Mouse (Mus musculus) T-cell, adult 2 months (primary cell): Measurements from ENCODE around the gene Mpped2.

ENCODE experiments used
- DNase-seq: peaks from one replicate; pipeline ENCODE4 v3.0.0; 2022; ENCODE audit warnings: low spot score

Gene Mpped2

DNA sequence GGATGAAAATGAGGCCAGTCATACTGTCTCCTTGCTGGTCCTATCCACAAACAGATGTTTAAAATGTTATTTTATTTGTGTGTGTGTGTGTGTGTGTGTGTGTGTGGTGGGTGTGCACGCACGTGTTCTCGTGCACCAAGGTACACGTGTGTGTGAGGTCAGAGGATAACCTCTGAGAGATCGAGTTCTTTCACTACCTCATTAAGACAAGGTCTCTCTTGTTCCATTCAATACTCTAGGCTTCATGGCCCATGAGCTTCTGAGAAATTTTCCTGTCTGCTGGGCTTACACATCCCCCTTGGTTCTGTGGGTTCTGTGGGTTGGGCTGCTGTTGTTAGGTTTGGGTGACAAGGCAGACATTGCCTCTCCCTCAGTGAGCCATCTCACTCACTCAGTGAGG is 12.6 kb downstream of the Mpped2 start:
- DNase-seq = no peak

DNA sequence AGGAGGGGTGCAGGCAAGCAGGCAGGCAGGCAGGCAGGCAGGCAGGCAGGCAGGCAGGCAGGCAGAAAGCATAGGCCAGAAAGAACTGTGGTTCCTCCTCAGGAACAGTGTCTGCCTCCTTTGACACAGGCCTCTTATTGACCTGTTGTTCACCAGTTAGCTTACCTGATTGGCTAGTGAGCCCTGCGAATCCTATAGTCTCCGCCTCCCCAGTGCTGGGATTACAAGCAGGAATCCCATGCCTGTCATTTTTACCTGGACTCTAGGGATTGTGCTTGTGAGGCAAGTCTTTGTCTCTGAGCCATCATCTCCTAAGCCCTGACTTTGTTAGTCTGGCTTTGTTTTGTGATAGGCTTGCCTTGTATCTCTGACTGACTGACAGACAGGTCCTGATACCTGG is 14.1 kb downstream of the Mpped2 start:
- DNase-seq = no peak

DNA sequence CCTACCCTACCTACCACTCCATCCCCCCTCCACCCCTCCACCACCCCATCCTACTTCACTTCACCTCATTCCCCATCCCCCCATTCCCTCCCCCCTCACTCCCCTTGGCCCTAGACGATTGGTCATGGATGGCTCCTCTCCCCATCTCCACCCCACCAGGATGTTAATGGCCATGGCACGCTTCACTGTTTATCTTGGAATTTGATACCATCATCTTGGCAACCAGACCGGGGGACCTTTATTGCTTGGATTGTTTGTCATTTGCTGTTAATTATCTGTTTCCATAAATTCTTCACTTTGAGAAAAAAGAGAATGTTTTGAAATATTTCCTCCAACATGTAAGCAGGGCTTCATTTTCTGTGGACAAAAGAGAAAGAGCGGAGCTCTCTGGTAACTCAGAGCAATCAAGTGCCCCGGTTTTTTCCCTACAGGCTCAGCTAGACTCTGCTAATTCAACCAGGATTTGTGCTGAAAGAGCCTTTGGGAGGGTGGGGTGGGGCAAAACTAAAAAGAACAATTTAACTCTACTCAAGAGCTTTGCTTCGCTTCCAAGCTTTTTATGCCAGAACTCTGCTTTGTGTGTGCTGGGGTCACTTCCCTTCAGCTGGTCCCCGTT is 17.9 kb downstream of the Mpped2 start:
- DNase-seq = no peak

GRCm38 (mm10) chr2:106711506-106711905 is 18.4 kb downstream of the Mpped2 start:
- DNase-seq = no peak

- no peak for DNase-seq
Measured at GRCm38 (mm10) chr2:106713151-106713550, 20.1 kb downstream of the Mpped2 start.

- DNase-seq = no peak
Measured at GRCm38 (mm10) chr2:106715674-106716364, 22.8 kb downstream of the Mpped2 start.

DNA sequence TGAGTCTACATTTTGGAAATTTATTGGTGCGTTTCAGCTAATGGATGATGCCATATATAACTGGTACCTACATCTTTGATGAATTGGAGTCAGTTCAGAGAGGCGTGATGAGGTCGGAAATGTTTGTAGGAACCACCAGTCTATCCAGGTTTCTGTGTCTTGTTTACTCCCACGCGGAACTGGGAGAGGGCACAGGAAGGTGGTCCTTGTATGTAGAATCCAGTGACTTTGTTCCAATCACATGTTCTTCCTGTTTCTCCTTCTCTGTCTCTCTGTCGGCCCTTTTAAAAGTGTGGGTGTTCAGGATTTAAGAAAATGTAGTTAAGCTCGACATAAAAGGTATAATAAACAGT is 23.3 kb downstream of the Mpped2 start:
- no peak for DNase-seq

- no peak for DNase-seq
Measured at GRCm38 (mm10) chr2:106718888-106719287, 25.8 kb downstream of the Mpped2 start.

GRCm38 (mm10) chr2:106719434-106719833 is 26.4 kb downstream of the Mpped2 start:
- DNase-seq = no peak

DNA sequence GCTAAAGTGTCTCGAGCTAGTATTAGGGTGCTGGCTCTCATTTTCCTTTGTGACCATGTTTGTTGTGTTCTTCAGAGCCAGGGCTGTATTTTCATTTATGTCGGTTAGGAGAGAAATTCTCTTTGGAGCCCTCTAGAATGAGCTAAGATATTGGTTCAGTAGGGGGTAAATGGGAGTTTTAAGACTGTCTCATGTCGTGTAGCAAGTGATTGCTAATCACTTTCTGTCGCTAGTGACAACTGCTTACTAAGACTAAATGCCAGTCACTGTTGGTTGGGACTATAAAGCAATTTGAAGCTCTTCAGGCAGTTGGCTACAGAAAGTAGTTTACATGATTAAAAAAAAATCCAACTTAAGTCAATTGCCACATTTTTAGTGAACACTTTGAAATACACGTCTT is 27.6 kb downstream of the Mpped2 start:
- no peak for DNase-seq

GRCm38 (mm10) chr2:106722020-106722419 is 29.0 kb downstream of the Mpped2 start:
- no peak for DNase-seq

DNA sequence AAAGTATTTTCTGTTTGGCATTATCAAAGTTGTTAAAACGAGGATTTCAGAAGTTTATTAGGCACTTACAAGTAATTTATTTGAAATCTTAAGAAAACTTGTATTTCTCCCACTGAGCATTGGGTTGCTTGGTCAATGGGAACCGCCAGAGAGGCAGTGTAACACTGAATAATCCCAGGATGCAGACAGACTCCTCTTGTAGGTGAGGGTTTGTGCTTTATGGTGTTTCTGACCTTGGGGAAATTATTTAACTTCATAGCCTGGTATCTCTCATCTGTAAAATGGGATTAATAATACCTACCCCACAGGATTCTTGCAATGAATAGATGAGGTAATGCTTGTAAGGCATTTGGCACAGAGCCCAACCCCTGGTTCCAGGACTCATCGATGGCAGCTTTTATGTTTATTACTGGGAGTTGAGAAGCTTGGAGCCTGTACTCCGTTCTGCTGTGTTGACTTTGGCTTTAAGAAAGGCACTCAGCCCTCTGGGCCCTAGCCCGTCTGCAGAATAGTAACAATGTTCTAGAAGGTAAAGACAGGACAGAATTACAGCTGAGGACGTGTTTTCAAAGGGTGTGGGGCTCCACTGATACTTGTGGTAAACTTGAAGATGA is 37.0 kb downstream of the Mpped2 start:
- DNase-seq = no peak

- no peak for DNase-seq
Measured at GRCm38 (mm10) chr2:106730608-106731007, 37.5 kb downstream of the Mpped2 start.

DNA sequence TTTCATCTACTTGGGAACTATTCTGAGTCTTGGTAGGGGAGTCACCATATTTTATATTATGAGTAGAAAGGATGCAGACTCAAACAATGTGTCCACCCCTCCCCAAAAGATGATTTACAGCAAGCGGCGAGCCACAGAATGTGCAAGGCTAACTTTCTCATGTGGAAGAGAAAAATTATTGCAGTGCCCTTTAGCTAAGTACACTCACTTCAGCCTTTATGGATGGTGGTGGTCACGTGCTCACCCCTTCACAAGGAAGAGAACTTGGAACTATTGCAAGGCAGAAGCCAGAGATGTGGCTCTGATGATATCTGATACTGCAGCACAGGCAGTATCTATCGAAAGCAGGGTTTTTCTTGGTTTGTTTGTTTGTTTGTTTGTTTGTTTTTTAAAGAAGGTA is 38.4 kb downstream of the Mpped2 start:
- DNase-seq = no peak

- no peak for DNase-seq
Measured at GRCm38 (mm10) chr2:106732171-106732570, 39.1 kb downstream of the Mpped2 start.

- DNase-seq = no peak
Measured at GRCm38 (mm10) chr2:106733396-106733795, 40.3 kb downstream of the Mpped2 start.

DNA sequence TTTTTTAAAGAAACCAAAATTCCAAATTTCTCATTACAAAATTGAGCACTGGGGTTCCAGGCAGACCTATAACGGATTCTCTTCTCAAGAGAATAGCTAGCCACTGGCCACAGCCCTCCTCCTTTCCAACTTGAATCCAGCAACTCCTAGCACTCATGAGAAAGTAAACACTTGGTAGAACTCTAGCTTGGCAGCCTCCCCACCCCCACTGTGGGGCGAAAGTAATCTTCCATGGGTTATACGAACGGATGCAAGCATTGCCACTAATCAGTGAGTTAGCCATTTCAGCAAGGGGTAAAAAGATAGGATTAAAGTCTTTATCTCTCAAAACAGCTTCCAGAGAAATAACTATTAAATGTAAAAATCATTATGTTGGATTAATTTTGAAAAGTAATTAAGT is 40.9 kb downstream of the Mpped2 start:
- DNase-seq = no peak

DNA sequence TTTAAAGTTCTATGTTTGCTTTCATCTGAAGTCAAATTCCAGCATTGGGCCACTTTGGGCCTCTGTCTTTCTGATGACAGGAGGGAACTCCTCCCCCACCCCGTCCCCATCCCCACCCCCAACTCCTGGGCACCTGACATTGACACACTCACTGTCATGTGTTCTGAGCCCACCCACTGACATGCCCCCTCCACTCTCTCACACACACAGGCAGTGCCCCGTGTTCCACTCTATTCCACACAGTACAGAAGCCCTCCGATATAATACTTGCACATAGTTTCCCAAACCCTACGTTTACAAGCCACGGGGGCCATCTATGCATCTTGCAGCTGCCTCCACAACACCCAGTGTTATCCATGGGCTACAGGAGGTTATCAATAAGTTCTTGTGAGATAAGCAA is 42.1 kb downstream of the Mpped2 start:
- DNase-seq = no peak

DNA sequence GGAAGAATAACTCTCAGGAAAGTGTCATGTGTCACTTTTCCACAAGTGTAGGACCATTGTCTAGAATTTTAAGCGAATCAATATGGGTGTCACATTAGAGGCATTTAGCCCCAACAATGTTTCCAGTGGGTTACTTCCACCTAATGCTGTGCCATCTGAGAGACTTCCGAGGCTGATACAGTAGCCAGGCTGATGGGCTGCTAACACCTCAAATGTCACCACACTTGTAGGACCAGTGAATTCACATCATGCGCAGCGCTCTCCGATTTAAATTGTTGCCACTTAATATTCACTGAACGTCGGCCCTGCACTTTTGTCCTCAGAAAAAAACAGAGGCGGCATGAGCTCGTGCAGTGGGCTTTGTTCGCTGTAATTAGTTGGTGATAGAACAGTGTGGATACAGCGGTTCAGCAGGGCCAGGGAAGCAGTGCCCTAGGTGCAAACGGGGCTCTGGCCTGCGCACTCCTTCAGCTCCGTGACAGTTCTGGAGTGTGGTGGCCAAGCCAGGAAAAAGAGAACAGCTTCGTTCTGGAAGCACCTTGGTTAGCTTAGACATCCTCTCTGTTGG is 42.8 kb downstream of the Mpped2 start:
- DNase-seq = no peak

- no peak for DNase-seq
Measured at GRCm38 (mm10) chr2:106738951-106739350, 45.9 kb downstream of the Mpped2 start.

DNA sequence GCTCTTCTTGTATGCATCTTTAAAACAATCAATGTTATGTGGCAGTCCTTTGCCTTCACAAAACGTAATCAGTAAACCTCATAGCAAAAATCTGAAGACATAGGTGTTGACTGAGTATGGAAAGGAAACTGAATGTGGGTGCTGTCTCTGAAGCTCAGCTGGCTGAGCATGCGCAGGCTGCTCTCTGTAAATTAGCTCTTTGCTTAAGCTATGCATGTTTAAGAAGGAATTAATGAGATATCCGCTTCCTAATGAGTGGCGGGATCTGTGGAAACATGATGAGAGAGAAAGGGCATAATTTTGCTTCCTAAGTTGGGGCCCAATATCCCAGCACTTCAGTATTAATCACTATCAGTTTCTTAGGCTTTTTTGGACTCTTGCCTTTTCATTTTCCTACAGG is 51.0 kb downstream of the Mpped2 start:
- DNase-seq = no peak

GRCm38 (mm10) chr2:106744601-106745000 is 51.5 kb downstream of the Mpped2 start:
- no peak for DNase-seq

DNA sequence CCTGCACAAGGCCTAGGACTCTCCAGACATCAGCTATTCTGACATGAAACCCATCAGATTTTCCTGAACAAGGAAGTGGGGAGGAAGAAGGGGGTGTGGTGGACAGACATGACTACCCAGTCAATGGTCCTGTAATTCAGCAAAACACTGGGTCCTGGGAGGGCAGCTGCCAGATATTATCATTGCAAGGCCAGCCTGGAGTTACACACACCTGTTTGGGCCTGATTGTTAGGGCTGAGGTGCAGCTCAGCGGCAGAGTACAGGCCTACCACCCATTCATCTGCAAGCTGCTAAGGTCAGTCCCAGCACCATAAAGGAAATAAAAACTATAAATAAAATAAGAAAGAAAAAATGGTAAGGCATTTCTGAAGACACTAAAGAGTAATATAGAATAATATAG is 52.3 kb downstream of the Mpped2 start:
- no peak for DNase-seq
